Mouse (Mus musculus) cerebellum, adult (tissue): ENCODE results near the gene Cnr2.
A peak's percentile ranks its signal among the peaks of the same experiment; 100 is the strongest.

Experiments used
- ATAC-seq: cut with Nextera tagmentation; 2 replicates; pipeline ENCODE4 v1.9.2; 2017; ENCODE audit warnings: mild to moderate bottlenecking, moderate library complexity, mixed read lengths; ENCODE audit not compliant: insufficient number of reproducible peaks, low FRiP score, low TSS enrichment

Cnr2 gene

DNA sequence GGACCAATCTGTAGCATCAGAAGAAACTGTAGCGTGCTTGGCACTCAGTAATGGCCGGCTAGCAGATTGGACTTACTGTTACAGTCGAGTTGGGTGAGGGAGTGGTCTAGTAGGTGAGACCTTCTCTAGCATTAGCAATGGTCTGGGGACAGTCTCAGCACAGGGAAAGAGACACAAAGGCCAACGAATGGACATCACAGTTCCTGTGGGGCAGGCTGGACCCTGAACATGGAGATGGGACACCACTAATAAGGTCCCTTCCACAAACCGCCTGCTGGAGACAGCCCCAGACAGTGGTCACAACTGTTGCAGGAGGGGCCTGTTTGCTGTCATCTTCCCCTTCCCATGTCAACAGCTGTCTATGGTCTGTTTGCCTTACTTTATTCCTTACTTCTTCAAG lies 66.5 kb downstream of the Cnr2 start:
- ATAC-seq: no peak

DNA sequence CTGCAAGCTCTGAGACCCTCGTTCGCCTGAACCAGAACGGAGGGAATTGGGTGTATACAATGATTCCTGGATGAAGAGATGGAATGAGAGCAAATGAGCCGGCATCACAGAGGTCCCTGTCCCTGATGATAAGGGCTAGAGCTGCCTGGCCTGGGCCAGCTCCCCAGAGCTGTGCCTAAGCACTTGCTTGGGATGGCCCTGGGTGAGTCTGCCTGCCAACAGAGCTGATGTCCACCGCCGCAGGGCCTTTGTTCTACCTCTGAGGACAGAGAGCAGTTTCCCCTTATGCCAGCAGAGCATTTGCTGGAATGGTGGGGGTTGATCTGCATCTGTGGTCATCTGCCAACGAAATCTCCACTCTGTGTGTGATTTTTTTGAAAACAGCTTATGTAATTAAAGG lies 67.0 kb downstream of the Cnr2 start:
- ATAC-seq: no peak

DNA sequence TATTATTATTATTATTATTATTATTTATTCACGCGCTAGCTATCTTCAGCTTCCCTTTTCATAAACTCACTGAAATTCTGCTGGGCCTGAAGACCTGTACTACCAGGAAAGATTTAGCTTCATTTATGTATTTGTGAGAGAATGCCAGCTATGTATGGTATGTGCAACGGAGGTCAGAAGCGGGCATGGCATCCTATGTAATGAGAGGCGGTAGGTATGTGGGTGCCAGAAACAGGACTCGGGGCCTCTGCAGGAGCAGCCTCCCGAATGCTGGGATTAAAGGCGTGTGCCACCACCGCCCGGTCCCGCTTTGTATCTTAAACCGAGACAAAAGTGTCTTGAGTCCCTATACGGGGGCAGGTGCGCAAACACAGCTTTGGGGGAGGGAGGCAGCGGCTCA lies 67.8 kb downstream of the Cnr2 start:
- no peak for ATAC-seq

DNA sequence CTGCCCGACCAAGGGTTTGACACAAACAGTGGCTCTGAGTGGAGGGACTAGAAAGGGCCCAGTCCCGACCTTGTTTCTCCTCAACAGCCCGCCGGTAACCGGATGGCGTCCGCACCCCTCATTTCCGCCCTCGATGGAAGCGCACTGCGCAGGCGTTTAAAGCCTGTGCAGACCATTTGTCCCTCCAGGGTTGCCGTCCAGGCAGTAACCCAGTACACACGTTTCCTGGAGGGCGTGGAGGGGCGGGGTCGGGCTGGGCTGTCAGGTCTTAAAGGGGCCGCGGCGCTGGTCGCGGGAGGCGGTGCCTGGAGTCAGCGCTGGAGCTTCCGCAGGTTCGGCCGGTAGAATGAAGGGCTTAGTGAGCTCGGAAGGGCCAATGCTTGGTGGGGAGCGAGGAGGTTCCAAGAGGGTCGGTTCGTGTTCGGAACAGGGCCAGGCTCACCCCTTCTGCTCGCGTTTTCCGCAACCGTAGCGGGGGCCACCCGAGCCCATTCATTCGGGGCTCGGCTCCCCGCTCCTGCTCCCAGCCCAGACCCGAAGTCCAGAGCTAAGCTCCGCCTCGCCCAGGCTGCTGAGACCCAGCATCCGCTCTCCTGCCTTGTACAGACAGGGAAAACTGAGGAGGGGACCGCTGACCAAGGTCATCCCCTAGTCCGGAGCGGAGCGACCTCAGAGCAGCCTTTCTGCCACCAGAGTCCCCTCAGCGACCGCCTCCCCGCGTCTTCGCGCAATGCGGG lies 68.4 kb downstream of the Cnr2 start, which contains the start of gene Gale:
Gale (plus strand) TSS at position 271 of the 737 bp plus-strand sequence.
- ATAC-seq: peak; percentile 74

DNA sequence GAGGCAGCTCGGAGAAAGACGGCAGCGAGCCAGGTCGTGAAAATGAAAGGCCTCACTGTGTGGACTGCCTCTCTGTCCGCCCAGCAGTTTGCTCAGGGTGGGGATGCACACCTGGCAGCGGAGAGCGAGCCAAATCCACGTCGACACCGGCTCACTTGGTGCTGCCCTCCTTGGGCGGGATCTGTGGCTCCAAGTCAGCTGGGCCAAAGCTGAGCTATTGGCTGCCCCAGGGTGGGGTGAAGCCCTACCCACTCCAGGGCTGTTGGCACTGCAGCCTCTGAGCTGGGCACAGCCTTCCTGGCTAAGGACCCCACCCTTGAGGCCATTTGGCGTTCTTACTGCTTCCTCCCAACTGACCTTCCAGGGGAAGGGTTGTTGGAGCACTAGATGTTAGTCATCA lies 69.2 kb downstream of the Cnr2 start:
- peak; percentile 12; the same call in 1 of the 2 replicates for ATAC-seq

DNA sequence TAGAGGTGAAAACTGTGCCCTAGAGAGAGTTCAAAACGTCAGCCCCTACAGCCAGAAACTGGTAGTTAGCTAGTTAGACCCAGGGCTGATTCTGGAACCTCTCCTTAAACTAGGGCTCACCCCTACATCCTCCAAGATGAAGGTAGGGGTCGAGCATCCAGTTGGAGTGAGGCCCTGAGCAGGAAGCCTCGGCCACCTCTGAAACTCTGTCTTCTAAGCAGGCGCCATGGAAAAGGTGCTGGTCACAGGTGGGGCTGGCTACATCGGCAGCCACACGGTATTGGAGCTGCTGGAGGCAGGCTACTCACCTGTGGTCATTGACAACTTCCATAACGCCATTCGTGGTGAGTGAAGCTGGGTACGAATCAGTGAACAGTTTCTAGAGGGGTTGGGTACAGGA lies 69.9 kb downstream of the Cnr2 start:
- ATAC-seq: no peak

DNA sequence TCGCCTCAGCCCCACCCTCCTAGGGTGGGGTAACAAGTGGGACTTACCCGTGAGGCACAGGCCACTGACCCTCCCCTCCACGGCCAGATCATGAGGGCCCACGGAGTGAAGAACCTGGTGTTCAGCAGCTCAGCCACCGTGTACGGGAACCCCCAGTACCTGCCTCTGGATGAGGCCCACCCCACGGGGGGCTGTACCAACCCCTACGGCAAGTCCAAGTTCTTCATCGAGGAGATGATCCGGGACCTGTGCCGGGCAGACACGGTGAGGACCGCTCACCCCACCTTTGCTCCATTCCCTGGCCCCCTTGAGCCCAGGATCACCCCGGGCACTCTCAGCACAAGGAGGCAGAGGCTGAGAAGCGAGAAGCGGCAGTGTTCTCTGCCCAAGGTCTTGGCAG lies 71.1 kb downstream of the Cnr2 start:
- ATAC-seq: no peak

DNA sequence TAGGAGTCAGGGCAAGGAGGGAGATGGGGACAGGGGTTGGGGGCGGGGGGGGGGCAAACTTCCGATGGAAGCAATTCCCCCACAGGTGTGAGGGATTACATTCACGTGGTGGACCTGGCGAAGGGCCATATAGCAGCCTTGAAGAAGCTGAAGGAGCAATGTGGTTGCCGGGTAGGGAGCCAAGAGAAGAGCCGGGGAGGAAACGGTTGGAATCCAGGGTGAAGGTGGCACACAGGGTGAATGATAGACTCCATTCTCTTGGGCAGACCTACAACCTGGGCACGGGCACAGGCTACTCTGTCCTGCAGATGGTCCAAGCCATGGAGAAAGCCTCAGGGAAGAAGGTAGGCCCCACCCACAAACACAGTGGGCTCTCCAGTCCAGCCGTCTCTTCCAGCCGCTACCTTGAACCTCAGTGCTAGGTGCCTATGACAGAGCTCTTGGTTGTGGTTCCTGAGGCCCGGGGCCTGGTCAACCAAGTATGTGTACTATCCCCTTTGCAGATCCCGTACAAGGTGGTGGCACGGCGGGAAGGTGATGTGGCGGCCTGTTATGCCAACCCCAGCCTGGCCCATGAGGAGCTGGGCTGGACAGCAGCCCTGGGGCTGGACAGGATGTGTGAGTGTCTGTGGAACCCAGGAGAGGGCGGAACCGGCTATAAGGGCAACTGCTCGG lies 72.0 kb downstream of the Cnr2 start:
- no peak for ATAC-seq

DNA sequence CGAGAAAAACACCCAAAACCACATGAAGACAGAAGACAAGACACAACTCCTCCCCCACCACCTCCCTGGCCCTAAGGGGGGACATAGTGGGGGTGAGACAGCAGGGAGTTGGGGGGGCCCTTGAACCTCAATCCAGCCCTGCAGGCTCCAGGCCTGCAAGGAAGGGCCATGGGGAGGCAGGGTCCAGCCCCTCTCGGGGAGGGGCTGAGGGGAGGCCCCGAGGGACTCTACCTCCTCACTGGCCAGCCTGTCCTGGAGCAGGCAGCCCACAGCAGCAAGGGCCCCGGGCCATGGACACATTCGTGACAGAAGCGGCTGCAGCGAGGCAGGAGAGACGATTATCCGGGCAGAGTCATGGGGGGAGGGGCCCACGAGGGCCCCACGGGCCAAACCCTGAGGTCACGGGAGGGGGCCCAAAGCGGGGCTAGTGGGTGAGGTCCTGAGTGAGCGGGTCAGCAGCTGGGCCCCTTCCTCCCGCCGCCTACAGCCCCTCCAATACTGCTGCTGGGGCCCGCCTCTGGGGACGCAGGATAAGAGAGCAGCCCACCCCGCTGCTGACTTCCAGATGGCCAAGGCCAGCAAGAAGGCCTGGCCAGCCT lies 73.2 kb downstream of the Cnr2 start:
- ATAC-seq: no peak

DNA sequence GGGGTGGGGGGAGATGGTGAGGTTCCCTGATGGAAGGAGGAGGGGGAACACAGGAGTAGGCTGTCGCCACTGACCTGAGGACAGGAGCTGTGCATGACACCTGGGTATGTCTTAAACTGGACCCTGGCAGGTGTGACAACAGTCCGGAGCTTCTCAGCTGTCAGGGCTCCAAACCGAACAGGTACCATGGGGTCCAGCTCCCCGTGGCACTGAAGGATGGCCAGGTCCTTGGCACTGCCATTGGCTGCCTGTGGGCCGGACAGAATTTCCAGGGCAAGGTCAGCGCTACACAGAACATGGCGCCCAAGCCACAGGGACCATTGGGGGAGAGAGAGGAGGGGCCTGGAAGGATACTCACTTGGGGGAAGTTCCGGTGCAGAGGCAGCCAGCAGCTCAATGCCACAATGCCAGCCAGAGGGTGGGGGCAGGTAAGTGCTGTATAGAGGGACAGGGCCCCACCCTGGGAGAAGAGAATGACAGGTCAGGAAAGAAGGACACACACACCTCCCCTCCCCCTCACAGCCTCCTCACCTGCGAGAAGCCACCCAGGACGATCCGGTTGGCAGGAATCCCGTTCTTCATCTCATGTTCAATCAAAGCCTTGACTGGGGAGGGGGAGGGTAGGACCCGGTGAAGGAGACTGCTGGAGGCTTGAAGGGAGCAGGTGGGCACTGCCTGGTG lies 74.0 kb downstream of the Cnr2 start:
- ATAC-seq: no peak
